Comparison of ENCODE assay signal across 18 mouse cellular contexts in genomic region chr11:20464564-20464963, GRCm38 (mm10).
A peak's percentile ranks its signal among the peaks of the same experiment; 100 is the strongest.
DNase-seq lines count a peak whose midpoint lies in the region; ATAC-seq and TF ChIP-seq lines count a peak whose summit lies in the region.
"Had no signal": no experiment of that assay in that cellular context is flagged by ENCODE, and none has a peak within 500 bp of the region (broad histone marks: within the 10 kb centered on the region; RNA-seq: fewer than 3 reads in every experiment).

No protein-coding gene starts in this region.

- H3K9me3 ChIP-seq in intestine, embryonic 16.5 days (ENCODE audit: control insufficient read depth, low read length): no peaks in the 10 kb centered on the region
- H3K9me3 ChIP-seq in intestine, postnatal 0 days (ENCODE audit: control insufficient read depth): no peaks in the 10 kb centered on the region
- H3K9me3 ChIP-seq: forebrain, embryonic 15.5 days; heart, embryonic 13.5 days; liver, embryonic 15.5 days; midbrain, embryonic 12.5 days; neural tube, embryonic 13.5 days had no signal

- no peaks in the 10 kb centered on the region for H3K36me3 ChIP-seq in intestine, embryonic 16.5 days (ENCODE audit: control insufficient read depth, insufficient read depth, low read length)
- no peaks in the 10 kb centered on the region for H3K36me3 ChIP-seq in intestine, postnatal 0 days (ENCODE audit: control insufficient read depth, insufficient read depth)
- no peaks in the 10 kb centered on the region for H3K36me3 ChIP-seq in splenic B cell, adult 2 months (ENCODE audit: control insufficient read depth, insufficient read depth, low read length, poor library complexity, severe bottlenecking)
- H3K36me3 ChIP-seq: forebrain, embryonic 15.5 days; heart, embryonic 13.5 days; liver, embryonic 15.5 days; midbrain, embryonic 12.5 days; neural tube, embryonic 13.5 days had no signal

- no peak overlapping the region for H3K4me3 ChIP-seq in intestine, embryonic 16.5 days (ENCODE audit: low read length)
- H3K4me3 ChIP-seq in intestine, postnatal 0 days (ENCODE audit: low read depth, low read length): no peak overlapping the region
- H3K4me3 ChIP-seq: erythroblast, embryonic 14.5 days; forebrain, embryonic 15.5 days; heart, embryonic 13.5 days; layer of hippocampus, adult 2 months; liver, embryonic 15.5 days; midbrain, embryonic 12.5 days; neural tube, embryonic 13.5 days had no signal

- peaks cover 32% of the 10 kb centered on the region for H3K4me1 ChIP-seq in intestine, embryonic 16.5 days (ENCODE audit: control insufficient read depth, insufficient read depth, low read length)
- H3K4me1 ChIP-seq in intestine, postnatal 0 days (replicated peaks; ENCODE audit: control insufficient read depth, insufficient read depth, low read length): peaks cover 18% of the 10 kb centered on the region; the same call in 1 of the 2 replicates
- H3K4me1 ChIP-seq: midbrain, embryonic 12.5 days had no signal

- intact Hi-C loops in gastrocnemius, postnatal 36 days (cut with DNase I): no loop called here

- ATAC-seq in intestine, embryonic 16.5 days: no peak
- ATAC-seq in intestine, postnatal 0 days: no peak
- peak; percentile 78 for ATAC-seq in neutrophil, adult 5-6 weeks (ENCODE audit: extremely low read depth, insufficient number of reproducible peaks, low FRiP score, poor library complexity, severe bottlenecking)
- ATAC-seq: forebrain, embryonic 15.5 days had no signal

- 0 out of 2 replicates have a peak overlapping the region, but pooled peaks have one; percentile 12 for H3K9ac ChIP-seq in intestine, embryonic 16.5 days (ENCODE audit: low read depth, low read length)
- H3K9ac ChIP-seq in intestine, postnatal 0 days (ENCODE audit: low read depth, low read length): no peak overlapping the region
- H3K9ac ChIP-seq: forebrain, embryonic 15.5 days; heart, embryonic 13.5 days; liver, embryonic 15.5 days; midbrain, embryonic 12.5 days; neural tube, embryonic 13.5 days had no signal

- H3K27me3 ChIP-seq in intestine, embryonic 16.5 days (replicated peaks; ENCODE audit: control insufficient read depth, insufficient read depth, low read length): no peaks in the 10 kb centered on the region
- no peaks in the 10 kb centered on the region for H3K27me3 ChIP-seq in intestine, postnatal 0 days (replicated peaks; ENCODE audit: control insufficient read depth, insufficient read depth, low read length)
- no peaks in the 10 kb centered on the region for H3K27me3 ChIP-seq in splenic B cell, adult 2 months (ENCODE audit: control insufficient read depth, insufficient read depth, low read length, poor library complexity, severe bottlenecking)
- H3K27me3 ChIP-seq: forebrain, embryonic 15.5 days; liver, embryonic 15.5 days; neural tube, embryonic 13.5 days had no signal

- no peak overlapping the region for H3K27ac ChIP-seq in intestine, embryonic 16.5 days (ENCODE audit: low read length)
- H3K27ac ChIP-seq in intestine, postnatal 0 days (ENCODE audit: low read depth, low read length): no peak overlapping the region
- H3K27ac ChIP-seq: forebrain, embryonic 15.5 days; heart, embryonic 13.5 days; kidney, postnatal 0 days; layer of hippocampus, adult 2 months; liver, embryonic 15.5 days; midbrain, embryonic 12.5 days; neural tube, embryonic 13.5 days; stomach, postnatal 0 days had no signal

- DNase-seq in c-Kit-positive CD71-negative TER-119-negative erythroid progenitor cells, embryonic 14.5 days (ENCODE audit: low read depth): peak; percentile 29
- peak; percentile 71 for DNase-seq in splenic B cell, adult 2 months (ENCODE audit: low read depth, low spot score)
- no peak for DNase-seq in gastrocnemius, postnatal 36 days
- no peak for DNase-seq in kidney, postnatal 10 days
- DNase-seq: cerebellum, postnatal 10 days; thymus, postnatal 14 days had no signal

- no peak overlapping the region for H3K4me2 ChIP-seq in intestine, embryonic 16.5 days (ENCODE audit: low read depth, low read length)
- no peak overlapping the region for H3K4me2 ChIP-seq in intestine, postnatal 0 days (replicated peaks; ENCODE audit: low read depth)
- H3K4me2 ChIP-seq: forebrain, embryonic 15.5 days; heart, embryonic 13.5 days; liver, embryonic 15.5 days; midbrain, embryonic 12.5 days; neural tube, embryonic 13.5 days had no signal

- no peak for TF ChIP-seq CTCF in intestine, postnatal 0 days (IDR thresholded peaks at IDR 0.05; ENCODE audit: low read depth)

- WGBS in intestine, embryonic 16.5 days: 74% methylated on average over 8 of the region's 8 CpGs
- 79% methylated on average over 8 of the region's 8 CpGs for whole genome bisulfite sequencing in intestine, postnatal 0 days

Comparison
In these comparisons a context has a peak if more than half of its experiments do, and no peak if none do; other contexts are left out.
1. DNase-seq: peak in c-Kit-positive CD71-negative TER-119-negative erythroid progenitor cells, embryonic 14.5 days (single experiment) and splenic B cell, adult 2 months (single experiment); none in gastrocnemius, postnatal 36 days (0 of 2) and kidney, postnatal 10 days (single experiment).